Mouse (Mus musculus) lung, adult 10 weeks (tissue): Measurements from ENCODE around the gene Ina. TPM values are rescaled to one million over a fixed set of nuclear protein-coding genes. Genes with fewer than 3 reads are reported as not detected.

ENCODE experiments used
- polyA plus RNA-seq: library from polyadenylated mRNA; stranded (reverse); fragments of 350-450 nt; fragmentation: Illumina TruSeq; extraction: RNeasy Lipid Tissue Mini Kit (QIAGEN cat#74804); gene quantifications from one replicate; pipeline ENCODE4 v1.2.3, GENCODE M21; 2014; ENCODE audit warnings: low read depth, low replicate concordance; ENCODE audit not compliant: insufficient read depth

The Ina gene
- polyA plus RNA-seq = not detected

GRCm38 (mm10) chr19:47014447-47015381, at the start of gene Ina, which contains the start of gene Nt5c2:
Gene Ina (plus strand): TSS chr19:47014698.
Gene Nt5c2 (minus strand): TSS chr19:47015153.

DNA sequence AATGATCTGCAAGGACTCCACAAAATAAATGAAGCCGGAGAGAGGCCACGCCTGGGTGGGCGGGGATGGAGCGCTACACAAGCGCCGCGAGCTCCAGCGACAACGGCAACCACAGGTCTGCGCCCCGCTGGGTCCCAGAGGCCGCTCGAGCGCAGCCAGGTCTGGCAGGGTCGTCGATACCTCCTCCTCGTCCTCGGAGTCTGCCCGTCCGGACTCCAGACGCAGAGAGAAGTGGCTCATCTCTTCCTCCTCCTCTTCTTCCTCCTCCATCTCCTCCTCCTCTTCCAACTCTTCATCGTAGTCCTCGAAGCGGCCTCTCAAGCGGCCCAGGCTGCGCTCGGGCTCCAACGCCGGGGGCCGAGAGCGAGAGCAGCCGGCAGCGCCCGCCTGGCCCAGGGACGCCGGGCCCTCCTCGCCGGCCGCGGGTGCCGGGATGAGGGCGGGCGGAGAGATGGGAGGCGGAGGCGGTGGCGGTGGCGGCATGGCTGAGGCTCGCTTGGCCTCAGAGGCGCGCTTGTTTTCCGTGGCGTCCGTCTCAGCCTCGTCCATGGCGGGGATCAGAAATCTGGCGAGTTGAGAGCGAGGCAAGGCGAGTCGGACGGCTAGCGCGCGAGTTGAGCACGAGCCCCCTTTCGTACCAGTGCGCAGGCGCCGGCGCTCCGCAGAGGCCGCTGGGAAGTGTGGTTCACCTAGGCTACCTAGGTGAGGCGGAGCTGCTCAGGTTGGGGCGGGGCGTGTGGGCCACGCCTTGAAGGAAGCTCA, 36.0 kb downstream of the Ina start, which contains the start of gene Pcgf6:
Gene Pcgf6 (minus strand): TSS at position 636 of the 762 bp plus-strand sequence.

DNA sequence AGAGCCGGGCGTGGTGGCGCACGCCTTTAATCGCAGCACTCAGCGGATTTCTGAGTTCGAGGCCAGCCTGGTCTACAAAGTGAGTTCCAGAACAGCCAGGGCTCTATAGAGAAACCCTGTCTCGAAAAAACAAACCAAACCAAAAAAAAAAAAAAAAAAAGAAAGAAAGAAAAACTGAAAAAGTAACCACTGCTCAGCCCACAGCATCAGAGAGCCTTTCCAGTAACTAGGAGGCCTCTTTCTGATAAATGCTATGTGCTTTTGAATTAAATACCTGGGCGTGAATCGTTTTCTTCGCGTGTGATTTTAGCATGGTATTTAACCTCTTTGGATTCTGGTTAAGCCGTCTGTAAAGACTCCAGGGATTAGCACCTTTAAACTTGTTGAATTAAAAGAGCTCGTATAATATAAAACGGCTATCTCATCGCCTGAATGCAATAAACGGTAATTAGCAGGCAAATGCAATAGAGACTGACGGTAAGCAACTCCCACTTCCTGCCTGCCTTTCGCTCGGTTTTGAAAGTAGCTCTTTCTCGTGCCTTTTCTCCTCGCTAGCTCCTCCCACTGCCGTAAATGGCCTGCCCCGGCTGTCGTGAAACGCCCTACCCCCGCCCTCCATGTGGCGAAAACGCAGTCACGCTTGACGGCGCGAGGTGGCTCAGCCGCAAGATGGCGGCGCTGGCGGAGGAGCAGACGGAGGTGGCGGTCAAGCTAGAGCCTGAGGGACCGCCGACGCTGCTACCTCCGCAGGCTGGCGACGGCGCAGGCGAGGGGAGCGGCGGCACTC, 52.8 kb downstream of the Ina start, which contains the start of gene Taf5:
Gene Taf5 (plus strand): TSS at position 651 of the 787 bp plus-strand sequence.

Other genes with a start within 250 kb of the Ina start
- 15.5 TPM for gene Nt5c2, start 455 bp downstream of the Ina start, polyA plus RNA-seq
- 3.4 TPM for gene Pcgf6, start 36.2 kb downstream of the Ina start, polyA plus RNA-seq
- gene Taf5, start 53.0 kb downstream of the Ina start, polyA plus RNA-seq = 2.9 TPM
- 580 TPM for gene Usmg5, start 75.9 kb downstream of the Ina start, polyA plus RNA-seq
- 6.2 TPM for gene Pdcd11, start 76.1 kb downstream of the Ina start, polyA plus RNA-seq
- 10.3 TPM for gene Calhm2, start 123.6 kb downstream of the Ina start, polyA plus RNA-seq
- gene Calhm1, start 129.6 kb downstream of the Ina start, polyA plus RNA-seq = not detected
- gene Calhm3, start 143.1 kb downstream of the Ina start, polyA plus RNA-seq = not detected
- gene Neurl1a, start 164.1 kb downstream of the Ina start, polyA plus RNA-seq = 2.0 TPM